Mouse (Mus musculus): ENCODE measurements around the gene Adam15. TPM values are rescaled to one million over a fixed set of nuclear protein-coding genes. Genes with fewer than 3 reads are reported as not detected.
A peak's percentile ranks its signal among the peaks of the same experiment; 100 is the strongest.

Gene Adam15
- total RNA-seq, 2 experiments from 2014 or later: 35.8 to 49.8 TPM

DNA sequence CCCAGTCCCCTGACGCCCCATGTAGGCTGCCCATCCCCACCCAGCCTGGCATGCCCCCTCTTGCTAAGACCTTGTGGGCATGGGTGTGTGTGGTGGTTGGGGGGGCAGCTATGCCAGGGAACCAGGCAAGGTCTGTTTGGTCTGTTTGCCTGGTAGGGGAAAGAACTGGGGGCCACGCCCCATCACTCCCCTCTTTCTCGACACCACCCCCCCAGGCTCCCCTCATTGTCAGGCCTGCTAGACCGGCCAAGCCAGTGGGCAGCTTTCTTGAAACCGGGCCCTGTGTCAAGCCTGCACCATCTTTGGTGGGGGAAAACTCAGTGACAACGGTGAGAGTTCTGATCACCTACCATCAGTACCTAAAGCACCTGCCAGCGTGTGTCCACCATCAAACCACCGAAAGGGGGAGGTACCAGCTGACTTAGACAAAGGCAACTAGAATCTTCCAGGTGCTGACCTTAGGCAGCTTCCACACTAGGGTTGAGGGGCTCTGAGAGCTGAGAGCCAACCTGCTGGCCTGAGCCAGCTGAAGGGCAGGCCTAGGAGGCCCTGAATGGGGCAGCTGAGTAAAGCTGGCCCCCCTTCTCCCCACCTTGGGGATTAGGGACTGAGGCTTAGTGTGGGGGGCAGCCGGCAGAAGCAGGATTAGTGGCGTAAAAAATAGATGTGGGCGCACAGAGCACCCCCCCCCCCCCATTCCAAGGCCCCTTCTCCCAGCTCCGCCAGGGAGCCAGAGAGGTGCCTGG, 34.7 kb upstream of the Adam15 start:
- ATAC-seq (replicated peaks; ENCODE audit: poor library complexity): no peak

DNA sequence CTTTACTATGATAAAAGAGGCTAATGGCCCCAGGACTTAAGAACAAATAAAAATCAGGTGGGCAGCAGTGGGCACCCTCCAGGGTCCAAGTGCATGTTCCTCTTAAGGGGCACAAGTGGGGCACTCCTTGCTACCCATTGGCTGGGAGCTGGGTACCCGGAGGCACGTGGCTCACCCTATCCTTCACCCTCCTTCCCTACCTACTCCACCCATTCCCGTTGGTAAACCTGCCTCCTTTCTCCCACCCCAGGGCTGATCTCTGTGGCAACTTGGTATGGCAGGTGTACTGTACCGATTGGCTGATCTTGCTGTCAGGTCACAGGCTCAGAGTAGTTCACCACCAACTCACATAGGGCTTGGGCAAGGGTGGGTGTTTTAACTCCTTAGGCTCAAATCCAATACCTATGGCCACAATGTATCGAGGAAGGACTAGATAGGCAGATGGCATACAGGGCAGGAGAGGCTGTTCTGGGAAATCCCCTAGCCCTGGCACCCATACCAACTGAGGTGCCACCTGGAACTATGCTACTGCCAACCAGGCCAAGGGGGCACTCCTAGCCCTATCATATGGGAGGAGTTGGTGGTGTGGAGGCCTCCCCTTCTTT, 34.0 kb upstream of the Adam15 start:
- no peak for ATAC-seq (replicated peaks; ENCODE audit: poor library complexity)

DNA sequence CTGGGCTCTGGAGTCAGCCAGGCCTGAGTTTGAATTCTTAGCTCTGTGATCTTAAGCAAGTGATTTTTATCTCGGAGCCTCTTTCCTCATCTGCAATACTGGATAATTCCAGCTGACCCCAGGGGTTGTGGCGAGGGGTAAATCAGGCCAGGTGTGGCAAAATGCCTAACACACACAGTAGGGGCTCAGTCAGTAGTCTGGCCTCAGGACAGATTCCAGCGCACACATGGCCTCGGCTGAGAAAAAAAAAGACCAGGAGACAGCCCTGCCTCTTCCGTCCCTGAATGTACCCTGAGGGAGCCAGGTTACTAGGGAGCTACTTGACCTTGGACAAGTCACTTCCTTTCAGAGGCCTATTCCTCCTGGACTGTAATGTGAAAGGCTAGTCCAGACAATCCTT, 33.2 kb upstream of the Adam15 start:
- no peak for ATAC-seq (replicated peaks; ENCODE audit: poor library complexity)

DNA sequence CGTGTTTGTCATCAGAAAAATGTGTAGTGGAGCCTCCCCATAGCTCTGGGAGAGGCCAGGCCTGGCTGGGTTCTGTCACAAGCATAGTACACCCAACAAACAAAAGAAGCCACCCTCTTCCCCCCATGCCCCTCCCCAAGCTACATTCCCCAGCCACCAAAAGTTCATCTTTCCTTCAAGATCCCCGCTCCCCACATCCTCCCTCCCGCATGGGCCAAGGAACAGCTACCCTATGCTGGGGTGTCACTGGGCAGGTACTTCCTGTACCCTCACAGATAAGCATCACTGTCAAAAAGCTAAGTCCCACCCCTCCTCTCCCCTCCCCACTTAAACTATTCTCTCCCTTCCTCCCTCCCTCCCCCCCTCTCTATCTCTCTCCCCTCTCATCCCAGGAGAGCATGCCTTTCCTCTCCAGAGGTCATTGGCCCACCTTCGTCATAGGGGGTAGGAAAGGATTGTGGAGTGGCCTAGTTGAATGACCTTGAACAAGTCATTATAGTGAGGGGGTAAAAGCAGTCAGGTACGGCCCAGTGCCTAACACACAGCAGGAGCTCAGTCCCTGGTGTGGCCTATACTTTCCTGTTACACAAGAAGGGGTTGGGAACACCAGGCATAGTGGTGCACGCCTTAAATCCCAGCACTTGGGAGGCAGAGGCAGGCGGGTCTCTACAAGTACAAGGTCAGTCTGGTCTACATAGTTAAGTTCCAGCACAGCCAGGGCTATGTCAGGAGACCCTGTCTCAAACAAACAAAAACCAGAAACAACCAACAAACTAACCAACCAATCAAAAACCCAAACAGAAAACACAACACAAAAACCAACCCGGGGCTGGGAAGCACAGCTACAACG, 32.5 kb upstream of the Adam15 start:
- no peak for ATAC-seq (replicated peaks; ENCODE audit: poor library complexity)

DNA sequence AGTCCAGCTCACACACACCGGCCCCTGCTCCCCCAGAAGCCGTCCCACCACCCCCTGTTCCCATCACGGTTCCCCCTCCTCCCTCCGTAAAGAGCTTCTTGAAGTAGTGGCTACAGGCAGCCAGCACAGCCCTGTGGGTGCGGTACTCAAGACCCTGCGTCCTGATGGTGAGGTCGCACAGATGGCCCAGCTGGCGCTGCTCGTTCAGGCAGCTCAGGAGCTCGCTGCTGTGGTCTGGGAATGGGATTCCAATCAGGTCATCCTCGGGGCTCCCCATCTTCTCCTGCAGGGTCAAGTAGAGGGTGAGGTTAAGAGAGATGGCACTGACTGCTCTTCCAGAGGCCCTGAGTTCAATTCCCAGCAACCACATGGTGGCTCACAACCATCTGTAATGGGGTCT, 31.4 kb upstream of the Adam15 start:
- ATAC-seq (replicated peaks; ENCODE audit: poor library complexity): no peak

DNA sequence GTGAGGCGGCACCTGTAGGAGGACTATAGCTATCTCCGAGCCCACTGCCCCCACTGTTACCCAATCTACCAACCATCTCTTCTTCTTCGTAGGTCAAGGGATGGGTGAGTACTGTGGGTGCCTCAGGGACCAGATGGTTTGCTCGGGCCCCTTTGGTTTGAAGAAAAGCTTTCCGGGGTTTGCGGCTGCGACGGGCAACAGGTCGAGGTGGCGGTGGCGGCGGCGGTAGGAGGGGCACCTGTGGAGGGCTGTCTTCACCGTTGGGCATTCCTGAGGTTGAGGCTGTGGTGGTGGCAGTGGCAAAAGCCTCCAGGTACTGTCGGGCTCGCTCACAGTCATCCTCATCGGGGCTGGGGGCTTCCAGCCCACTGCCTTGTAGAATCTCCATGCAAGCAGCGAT, 30.9 kb upstream of the Adam15 start:
- no peak for ATAC-seq (replicated peaks; ENCODE audit: poor library complexity)

DNA sequence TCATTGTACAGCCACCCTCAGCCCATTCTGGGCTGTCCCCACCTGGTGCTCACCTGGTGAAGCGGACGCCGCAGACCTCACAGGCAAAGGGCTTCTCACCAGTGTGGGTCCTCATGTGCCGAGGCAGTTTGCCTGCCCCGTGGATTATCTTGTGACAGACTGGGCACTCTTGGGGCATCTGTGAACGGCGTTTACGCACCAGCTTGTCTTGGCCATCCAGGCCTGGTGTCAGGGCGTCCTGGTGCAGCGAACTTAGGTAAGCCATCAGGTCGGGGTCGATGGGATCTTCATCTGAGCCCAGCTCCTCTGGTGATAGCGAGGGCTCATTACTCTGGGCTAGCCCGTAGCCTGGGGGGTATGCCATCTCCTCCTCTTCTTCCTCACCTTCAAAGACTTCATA, 30.5 kb upstream of the Adam15 start:
- no peak for ATAC-seq (replicated peaks; ENCODE audit: poor library complexity)

DNA sequence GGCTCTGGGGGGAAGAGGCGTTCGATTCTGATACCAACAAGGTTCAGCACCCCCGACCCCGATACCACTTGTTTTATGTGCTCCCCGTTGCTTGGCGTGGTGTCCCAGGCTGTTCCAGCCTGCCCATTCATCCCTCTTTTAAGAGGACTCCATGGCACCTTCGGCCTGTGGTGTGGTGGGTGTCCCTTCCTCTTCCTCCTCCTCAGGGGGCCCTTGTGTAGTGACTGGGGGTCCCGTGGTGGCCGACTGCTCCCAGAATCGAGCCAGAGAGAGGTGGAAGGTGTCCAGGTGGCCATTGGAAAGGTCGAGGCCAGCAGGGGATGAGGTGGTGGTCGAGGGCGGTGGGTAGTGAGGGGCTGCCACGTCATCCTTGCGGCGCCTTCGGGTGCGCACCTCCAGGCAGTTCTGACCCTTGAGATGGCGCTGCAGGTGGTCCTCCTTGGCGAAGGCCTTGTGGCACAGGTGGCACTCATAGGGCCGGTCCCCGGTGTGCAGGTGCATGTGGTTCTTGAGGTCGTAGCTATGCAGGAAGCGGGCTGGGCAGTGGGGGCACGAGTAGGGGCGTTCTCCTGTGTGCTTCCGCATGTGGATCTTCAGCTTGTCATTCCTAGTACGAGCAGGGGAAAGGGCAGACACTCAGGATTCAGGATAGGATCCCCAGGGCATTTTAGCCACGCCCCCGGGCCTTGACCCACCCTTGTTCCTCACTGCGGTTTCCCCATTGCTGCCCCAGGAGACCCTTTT, 29.8 kb upstream of the Adam15 start:
- ATAC-seq (replicated peaks; ENCODE audit: poor library complexity): no peak

DNA sequence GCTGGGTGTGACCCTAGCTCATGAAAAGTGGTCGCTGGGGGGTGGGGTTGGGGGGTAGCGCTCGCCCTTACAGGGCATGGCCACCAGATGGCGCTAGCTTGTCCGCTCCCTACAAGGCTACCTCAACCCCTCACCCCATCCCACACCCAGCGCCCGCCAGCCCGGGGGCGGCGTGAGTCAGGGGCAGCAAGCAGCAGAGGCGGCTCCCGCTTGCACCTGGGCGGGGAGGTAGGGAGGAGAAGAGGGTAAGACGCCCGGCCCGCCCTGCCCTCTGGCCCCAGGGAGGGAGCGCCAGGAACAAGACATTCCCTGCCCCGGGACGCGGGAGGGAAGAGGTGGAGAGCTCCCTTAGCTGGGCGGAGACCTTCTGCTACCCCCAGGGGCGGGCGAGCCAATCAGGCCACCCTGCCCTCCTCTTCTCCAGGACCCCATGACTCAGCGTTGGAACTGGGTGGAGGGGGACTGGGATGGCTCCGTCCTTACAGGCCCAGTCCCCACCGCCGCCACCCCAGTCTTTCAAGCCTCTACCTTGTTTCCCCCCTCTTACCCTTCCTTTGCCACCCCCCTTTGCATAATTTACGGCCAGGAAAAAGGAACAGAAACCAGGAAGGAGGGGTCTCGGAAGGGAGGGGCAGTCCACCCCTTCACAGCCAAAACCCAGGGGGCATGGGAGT, 28.7 kb upstream of the Adam15 start:
- ATAC-seq (replicated peaks; ENCODE audit: poor library complexity): peak; percentile 89

DNA sequence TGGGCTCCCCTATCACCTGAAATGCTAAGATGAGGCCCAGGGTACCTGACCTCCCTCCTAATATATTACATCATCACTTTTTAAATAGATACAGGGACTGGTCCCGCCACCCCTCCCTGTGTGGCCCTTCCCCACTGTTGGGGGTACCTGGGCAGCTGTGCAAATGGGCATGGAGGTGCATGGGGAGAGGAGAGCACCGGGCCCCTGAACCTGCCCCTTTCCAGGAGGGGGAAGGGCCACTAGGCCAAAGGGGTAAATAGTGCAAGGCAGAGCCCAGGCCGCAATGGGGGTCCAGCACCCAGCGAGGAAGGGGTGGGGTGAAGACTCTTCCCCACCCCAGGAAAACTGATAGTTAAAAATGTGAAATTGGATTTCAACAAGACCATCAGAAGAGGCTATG, 28.0 kb upstream of the Adam15 start:
- no peak for ATAC-seq (replicated peaks; ENCODE audit: poor library complexity)

DNA sequence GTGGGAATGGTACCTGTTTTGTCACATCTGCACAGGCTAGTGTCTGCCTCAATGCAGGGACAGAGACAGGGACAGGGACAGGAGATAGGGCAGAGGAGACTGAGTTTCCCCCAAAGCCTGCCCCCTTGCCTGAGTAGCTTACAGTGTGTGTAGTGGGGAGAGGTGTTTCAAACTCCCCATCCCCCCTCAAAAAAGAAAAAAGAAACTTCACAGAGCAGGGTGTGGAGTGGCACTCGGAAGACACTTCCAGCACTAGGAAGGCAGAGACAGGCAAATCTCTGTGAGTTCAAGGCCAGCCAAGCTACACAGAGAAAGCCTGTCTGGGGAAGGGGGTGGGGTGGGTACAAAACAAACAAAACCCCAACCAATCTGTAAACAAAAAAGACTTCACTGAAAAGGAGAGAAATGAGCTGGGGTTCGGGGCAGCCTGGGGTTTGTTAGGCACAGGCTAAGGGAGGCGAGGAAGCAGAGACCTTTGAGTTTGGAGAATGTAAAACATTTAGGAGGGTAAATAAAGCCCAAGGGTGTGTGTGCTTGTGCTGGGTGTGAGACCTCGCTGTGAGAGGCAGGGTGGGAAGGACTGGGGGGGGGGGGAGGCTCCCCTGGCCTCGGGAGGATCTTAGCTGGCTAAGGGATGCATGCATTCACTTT, 23.9 kb upstream of the Adam15 start:
- ATAC-seq (replicated peaks; ENCODE audit: poor library complexity): no peak

DNA sequence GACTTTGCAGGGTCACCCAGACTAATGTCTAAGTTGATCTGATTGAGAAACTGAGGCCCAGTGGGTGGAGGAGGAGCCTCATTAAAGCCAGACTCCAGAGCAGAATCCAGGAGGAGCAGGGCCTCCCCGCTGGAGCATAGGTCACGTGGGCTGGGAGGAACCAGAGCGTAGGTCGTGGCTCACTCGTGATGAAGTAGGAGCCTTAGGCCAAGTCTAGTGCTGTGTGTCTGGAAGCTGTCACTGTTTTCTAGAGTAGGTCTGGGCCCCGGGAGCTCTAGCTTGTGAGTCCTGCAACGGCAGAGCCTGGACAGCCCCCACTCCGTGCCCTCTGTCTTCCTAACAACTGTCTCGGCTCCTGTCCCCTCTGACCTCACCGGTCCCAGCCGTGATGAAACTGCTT, 17.5 kb upstream of the Adam15 start:
- ATAC-seq (replicated peaks; ENCODE audit: poor library complexity): no peak

DNA sequence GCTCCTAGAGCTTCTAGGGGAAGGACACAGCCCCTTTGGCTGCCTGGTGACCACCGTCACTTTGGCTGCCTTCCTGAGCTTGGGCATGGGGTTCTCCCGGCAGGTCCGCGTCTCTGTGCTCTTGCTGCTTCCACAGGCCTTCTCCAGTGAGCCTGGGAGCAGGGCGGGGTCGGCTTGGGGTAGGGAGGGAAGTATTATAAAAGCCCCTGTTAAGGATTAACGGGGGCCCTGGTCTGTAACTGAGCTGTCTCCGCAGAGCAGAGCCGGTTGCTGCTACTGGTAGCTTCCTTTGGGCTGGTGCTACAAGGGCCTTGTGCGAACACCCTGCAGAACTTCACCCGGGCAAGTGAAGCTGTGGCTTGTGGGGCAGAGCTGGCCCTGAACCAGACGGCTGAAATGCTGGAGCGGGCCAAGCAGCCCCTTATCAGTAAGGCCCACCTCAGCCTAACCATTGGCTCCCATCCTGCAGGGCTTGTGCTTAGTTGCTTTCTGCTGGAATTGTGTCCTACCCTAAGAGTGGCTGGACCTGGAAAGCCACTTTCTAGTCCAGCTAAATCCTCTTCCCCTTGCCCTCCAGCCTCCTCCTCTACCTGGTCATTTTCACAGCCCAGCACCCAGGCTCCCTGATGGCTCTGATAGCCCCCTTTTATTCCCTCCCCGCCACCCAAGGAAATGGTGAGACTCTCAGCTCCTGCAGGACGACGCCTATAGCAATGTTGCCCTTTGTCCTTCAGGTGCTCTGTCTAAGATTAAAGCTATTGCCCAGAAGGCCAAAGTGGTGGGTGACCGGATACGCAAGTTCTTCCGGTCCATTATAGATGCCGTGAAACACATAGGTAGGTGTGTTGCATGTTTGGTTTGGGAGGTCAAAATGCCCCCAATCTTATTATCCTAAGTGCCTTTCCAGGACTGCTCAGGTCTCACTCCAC, 16.0 kb upstream of the Adam15 start:
- peak; percentile 34; the same call in 1 of the 2 replicates for ATAC-seq (replicated peaks; ENCODE audit: poor library complexity)

DNA sequence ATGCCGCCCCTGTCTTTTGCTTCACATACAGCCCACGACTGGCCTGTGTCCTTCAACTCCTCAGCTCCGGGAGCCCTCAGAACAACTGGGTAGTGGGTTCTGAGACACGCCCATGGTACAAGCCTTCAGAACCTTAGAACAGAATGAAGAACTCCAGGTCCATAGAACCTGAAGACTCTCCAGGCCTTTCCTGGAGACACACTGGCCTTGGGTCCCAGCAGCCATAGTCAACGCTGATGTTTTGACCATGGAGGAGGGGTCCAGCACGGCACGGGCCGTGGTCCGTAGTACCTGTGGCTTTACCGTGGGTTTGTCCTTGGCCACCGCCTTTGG, 15.3 kb upstream of the Adam15 start, which contains the start of gene Dcst1:
Gene Dcst1, minus strand, starts transcription at position 101 of the 333 bp plus-strand sequence.
- ATAC-seq (replicated peaks; ENCODE audit: poor library complexity): no peak

DNA sequence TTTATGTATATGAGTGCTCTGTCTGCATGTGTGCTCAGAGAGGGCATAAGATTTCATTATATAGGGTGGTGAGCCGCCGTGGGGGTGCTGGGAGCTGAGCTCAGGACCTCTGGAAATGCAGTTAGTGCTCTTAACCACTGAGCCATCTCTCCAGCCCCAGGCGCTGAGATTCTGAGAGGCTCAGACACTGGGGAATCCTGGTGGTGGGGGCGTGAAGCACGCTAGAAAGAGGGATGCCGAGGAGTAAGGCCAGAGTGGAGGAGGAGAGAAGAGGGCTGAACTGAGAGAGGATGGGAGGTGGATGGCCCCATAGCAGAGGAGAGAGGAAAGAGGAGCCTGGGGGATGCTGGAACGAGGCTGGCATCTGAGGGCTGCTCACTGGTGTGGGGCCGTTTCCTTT, 14.8 kb upstream of the Adam15 start:
- ATAC-seq (replicated peaks; ENCODE audit: poor library complexity): no peak

DNA sequence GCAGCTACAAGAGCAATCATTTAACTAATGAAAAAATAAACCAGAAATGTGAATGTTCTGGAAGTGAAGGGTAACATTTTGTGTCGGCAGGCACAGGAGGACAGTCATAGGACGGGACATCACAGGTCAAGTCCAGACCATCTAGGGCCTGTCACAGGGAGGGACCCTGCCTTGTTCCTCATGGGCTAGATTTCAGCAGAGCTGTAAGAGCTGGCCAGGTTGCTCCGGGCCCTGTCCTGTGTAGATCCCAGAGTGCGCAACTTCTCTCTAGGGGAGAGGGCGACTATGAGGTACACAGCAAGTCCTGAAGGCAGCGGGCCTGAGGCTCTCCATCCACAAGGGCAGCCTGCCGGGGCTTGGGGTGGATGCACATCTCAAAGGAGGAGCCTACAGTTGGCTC, 11.9 kb upstream of the Adam15 start, which contains the start of gene Dcst2:
Gene Dcst2, plus strand, starts transcription at position 301 of the 400 bp plus-strand sequence.
- no peak for ATAC-seq (replicated peaks; ENCODE audit: poor library complexity)

DNA sequence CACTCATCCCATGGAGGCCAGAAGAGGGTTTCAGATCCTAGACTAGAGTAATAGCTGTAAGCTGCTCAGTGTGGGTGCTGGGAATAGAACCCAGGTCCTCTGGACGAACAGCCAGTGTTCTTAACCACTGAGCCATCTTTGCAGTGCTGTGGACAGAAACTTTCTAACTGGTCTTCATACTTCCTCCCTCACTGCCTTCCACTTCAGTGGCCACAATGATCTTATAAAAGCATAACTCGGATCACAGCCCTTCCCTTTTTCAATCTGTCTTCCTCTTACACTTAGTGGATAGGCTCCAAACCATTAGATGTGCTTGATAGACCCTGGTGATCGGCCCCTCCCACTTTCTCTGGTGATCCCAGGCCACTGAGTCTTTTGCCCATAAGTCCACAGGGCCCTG, 10.4 kb upstream of the Adam15 start:
- peak; percentile 55; the same call in 1 of the 2 replicates for ATAC-seq (replicated peaks; ENCODE audit: poor library complexity)

DNA sequence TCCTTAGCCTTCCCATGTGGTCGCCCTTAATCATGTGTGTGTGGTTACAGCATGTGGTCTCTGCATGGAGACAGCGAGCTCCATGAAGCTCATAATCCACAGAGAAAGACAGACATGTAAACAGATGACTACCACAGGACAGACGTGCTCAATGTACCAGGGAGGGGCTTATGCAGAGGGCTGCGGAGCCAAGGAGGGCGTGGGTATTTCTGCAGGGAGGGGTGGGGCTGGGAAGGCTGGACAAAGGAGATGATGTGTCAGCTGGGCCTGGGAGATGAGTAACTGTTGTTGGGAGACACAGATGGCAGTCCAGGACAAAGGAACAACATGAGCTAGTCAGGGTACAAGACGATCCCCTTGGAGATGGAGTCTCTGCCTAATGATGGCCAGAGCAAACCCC, 9.8 kb upstream of the Adam15 start:
- no peak for ATAC-seq (replicated peaks; ENCODE audit: poor library complexity)

DNA sequence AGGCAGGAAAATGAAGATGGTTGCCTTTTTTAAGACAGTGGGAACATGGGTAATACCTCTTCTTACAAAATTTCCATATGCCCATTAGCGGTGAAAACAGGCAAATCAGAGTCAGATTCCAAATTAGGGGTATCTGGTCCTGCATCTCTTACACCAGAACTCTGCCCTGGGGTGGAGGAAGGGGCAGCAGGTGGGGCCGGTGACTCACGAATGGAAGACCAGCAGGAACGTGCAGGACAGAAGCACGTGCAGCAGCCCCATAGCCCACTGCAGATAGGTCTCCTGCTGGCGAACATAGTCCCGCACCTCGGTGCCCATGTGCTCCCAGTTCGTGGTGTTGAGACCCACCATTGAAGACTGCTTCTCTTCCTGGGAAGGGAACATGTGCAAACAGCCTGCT, 6.2 kb upstream of the Adam15 start:
- ATAC-seq (replicated peaks; ENCODE audit: poor library complexity): no peak
